Mouse (Mus musculus): ENCODE data around the gene Banf2. TPM values are rescaled to one million over a fixed set of nuclear protein-coding genes. Genes with fewer than 3 reads are reported as not detected.

The Banf2 gene
- polyA plus RNA-seq, 1 experiment from 2014 or later: not detected

GRCm38 (mm10) chr2:144107374-144107773 lies 74.5 kb downstream of the Banf2 start:
- H3K9me3 ChIP-seq (ENCODE audit: control insufficient read depth): no peaks in the 10 kb centered on the region
- H3K27ac ChIP-seq (ENCODE audit: low read depth, low read length): peak overlapping the region; percentile 82
- H3K27me3 ChIP-seq (replicated peaks; ENCODE audit: control insufficient read depth, insufficient read depth, low read length): no peaks in the 10 kb centered on the region
- H3K36me3 ChIP-seq (ENCODE audit: control insufficient read depth, insufficient read depth): no peaks in the 10 kb centered on the region
- H3K9ac ChIP-seq (ENCODE audit: low read depth, low read length): no peak overlapping the region
- peak; percentile 89 for ATAC-seq
- H3K4me1 ChIP-seq (replicated peaks; ENCODE audit: control insufficient read depth, insufficient read depth, low read length): 0 out of 2 replicates have a peak, but pooled peaks cover 3% of the 10 kb centered on the region
- no peak for TF ChIP-seq CTCF (IDR thresholded peaks at IDR 0.05; ENCODE audit: low read depth)
- no peak overlapping the region for H3K4me3 ChIP-seq (ENCODE audit: low read depth, low read length)
- 70% methylated on average over 5 of the region's 5 CpGs for WGBS
- no peak overlapping the region for H3K4me2 ChIP-seq (replicated peaks; ENCODE audit: low read depth)

GRCm38 (mm10) chr2:144107810-144108209 lies 75.0 kb downstream of the Banf2 start:
- no peak for TF ChIP-seq CTCF (IDR thresholded peaks at IDR 0.05; ENCODE audit: low read depth)
- Histone ChIP-seq H3K4me1 (replicated peaks; ENCODE audit: control insufficient read depth, insufficient read depth, low read length) (0 out of 2 replicates have a peak, but pooled peaks cover 3% of the 10 kb centered on the region), H3K9me3 (ENCODE audit: control insufficient read depth) (no peaks in the 10 kb centered on the region), H3K4me3 (ENCODE audit: low read depth, low read length) (no peak overlapping the region), H3K36me3 (ENCODE audit: control insufficient read depth, insufficient read depth) (no peaks in the 10 kb centered on the region), H3K27me3 (replicated peaks; ENCODE audit: control insufficient read depth, insufficient read depth, low read length) (no peaks in the 10 kb centered on the region), H3K27ac (ENCODE audit: low read depth, low read length) (peak overlapping the region; percentile 82), H3K9ac (ENCODE audit: low read depth, low read length) (no peak overlapping the region), H3K4me2 (replicated peaks; ENCODE audit: low read depth) (no peak overlapping the region)
- WGBS: 53% methylated on average over 2 of the region's 2 CpGs
- peak; percentile 91 for ATAC-seq

DNA sequence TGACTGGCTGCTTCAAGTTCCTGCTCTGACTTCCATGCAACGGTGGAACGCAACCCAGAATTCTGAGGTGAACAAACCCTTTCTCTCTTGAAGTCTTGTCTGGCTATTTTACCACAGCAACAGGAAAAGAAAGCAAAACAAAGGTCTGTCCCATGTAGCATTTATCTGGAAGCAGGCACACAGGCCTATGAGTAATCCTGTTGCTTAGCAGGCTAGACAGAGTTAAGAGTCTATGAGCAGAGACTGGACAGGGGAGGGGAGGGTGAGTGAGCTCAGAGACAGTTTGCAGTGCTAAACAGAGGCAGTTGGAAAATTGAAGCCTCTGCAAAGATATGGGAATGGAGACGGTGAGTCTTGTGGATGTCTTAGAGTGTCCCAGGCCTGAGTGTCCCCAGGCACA lies 75.5 kb downstream of the Banf2 start:
- WGBS: 70% methylated on average over 3 of the region's 3 CpGs
- H3K9ac ChIP-seq (ENCODE audit: low read depth, low read length): no peak overlapping the region

GRCm38 (mm10) chr2:144111966-144112365 lies 79.1 kb downstream of the Banf2 start:
- Histone ChIP-seq H3K9ac (ENCODE audit: low read depth, low read length) (no peak overlapping the region), H3K36me3 (ENCODE audit: control insufficient read depth, insufficient read depth) (no peaks in the 10 kb centered on the region), H3K4me2 (replicated peaks; ENCODE audit: low read depth) (no peak overlapping the region), H3K9me3 (ENCODE audit: control insufficient read depth) (no peaks in the 10 kb centered on the region), H3K4me3 (ENCODE audit: low read depth, low read length) (no peak overlapping the region), H3K27ac (ENCODE audit: low read depth, low read length) (no peak overlapping the region), H3K4me1 (replicated peaks; ENCODE audit: control insufficient read depth, insufficient read depth, low read length) (0 out of 2 replicates have a peak, but pooled peaks cover 3% of the 10 kb centered on the region), H3K27me3 (replicated peaks; ENCODE audit: control insufficient read depth, insufficient read depth, low read length) (no peaks in the 10 kb centered on the region)
- no peak for ATAC-seq
- no peak for TF ChIP-seq CTCF (IDR thresholded peaks at IDR 0.05; ENCODE audit: low read depth)
- WGBS: 75% methylated on average over 7 of the region's 7 CpGs

More for the DNA sequence above, 75.5 kb downstream of the Banf2 start:
- no peak for TF ChIP-seq CTCF (IDR thresholded peaks at IDR 0.05; ENCODE audit: low read depth)
- Histone ChIP-seq H3K27me3 (replicated peaks; ENCODE audit: control insufficient read depth, insufficient read depth, low read length) (no peaks in the 10 kb centered on the region), H3K36me3 (ENCODE audit: control insufficient read depth, insufficient read depth) (no peaks in the 10 kb centered on the region), H3K4me2 (replicated peaks; ENCODE audit: low read depth) (no peak overlapping the region), H3K4me1 (replicated peaks; ENCODE audit: control insufficient read depth, insufficient read depth, low read length) (0 out of 2 replicates have a peak, but pooled peaks cover 3% of the 10 kb centered on the region), H3K9me3 (ENCODE audit: control insufficient read depth) (no peaks in the 10 kb centered on the region), H3K4me3 (ENCODE audit: low read depth, low read length) (no peak overlapping the region), H3K27ac (ENCODE audit: low read depth, low read length) (peak overlapping the region; percentile 82)
- ATAC-seq: peak; percentile 58

DNA sequence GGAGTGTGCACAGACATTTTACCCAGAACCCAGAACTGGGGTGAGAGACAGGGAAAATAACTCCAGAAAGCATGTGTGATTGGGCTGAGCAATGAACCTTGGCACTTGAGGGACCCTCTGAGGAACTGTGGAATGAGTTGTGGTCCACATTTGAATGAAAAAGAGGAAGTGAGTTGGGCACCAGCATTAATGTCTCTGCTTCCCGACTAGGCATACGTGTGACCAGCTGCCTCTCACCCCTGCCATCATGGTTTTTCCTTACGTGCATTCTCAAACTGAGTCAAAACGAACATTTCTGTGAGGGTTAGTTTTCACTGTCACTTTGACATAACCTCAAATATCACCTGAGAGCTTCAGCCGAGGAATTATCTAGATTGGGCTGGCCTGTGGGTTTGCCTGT lies 79.8 kb downstream of the Banf2 start:
- H3K4me3 ChIP-seq (ENCODE audit: low read depth, low read length): no peak overlapping the region
- ATAC-seq: no peak
- H3K27ac ChIP-seq (ENCODE audit: low read depth, low read length): no peak overlapping the region
- TF ChIP-seq CTCF (IDR thresholded peaks at IDR 0.05; ENCODE audit: low read depth): no peak
- no peak overlapping the region for H3K4me2 ChIP-seq (replicated peaks; ENCODE audit: low read depth)
- H3K36me3 ChIP-seq (ENCODE audit: control insufficient read depth, insufficient read depth): no peaks in the 10 kb centered on the region
- H3K27me3 ChIP-seq (replicated peaks; ENCODE audit: control insufficient read depth, insufficient read depth, low read length): no peaks in the 10 kb centered on the region
- H3K4me1 ChIP-seq (replicated peaks; ENCODE audit: control insufficient read depth, insufficient read depth, low read length): 0 out of 2 replicates have a peak, but pooled peaks cover 3% of the 10 kb centered on the region
- no peaks in the 10 kb centered on the region for H3K9me3 ChIP-seq (ENCODE audit: control insufficient read depth)
- H3K9ac ChIP-seq (ENCODE audit: low read depth, low read length): no peak overlapping the region
- 85% methylated on average over 5 of the region's 5 CpGs for WGBS

DNA sequence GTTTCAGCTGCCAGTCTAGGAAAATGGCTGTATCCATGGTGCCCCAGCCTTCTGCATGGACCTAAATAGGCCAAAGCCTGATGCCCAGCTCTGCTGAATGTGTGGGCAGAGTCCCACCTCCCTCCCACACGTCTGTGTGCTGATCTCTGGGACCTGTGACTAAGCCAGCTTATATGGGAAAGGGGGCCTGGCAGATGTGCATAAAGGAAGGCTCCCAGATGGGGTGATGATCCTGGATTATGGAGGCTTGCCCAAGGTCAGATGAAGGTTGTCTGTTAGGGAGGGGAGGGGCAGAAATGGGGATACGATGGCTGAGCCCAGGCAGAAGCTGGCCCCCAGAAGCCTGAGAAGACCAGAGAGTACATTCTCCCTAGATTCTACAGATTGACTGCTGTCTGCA lies 85.2 kb downstream of the Banf2 start:
- ATAC-seq: no peak
- no peak overlapping the region for H3K4me3 ChIP-seq (ENCODE audit: low read depth, low read length)
- H3K36me3 ChIP-seq (ENCODE audit: control insufficient read depth, insufficient read depth): no peaks in the 10 kb centered on the region
- no peaks in the 10 kb centered on the region for H3K4me1 ChIP-seq (replicated peaks; ENCODE audit: control insufficient read depth, insufficient read depth, low read length)
- H3K9ac ChIP-seq (ENCODE audit: low read depth, low read length): no peak overlapping the region
- H3K27me3 ChIP-seq (replicated peaks; ENCODE audit: control insufficient read depth, insufficient read depth, low read length): no peaks in the 10 kb centered on the region
- H3K27ac ChIP-seq (ENCODE audit: low read depth, low read length): no peak overlapping the region
- TF ChIP-seq CTCF (IDR thresholded peaks at IDR 0.05; ENCODE audit: low read depth): no peak
- 72% methylated on average over 2 of the region's 2 CpGs for WGBS
- no peak overlapping the region for H3K4me2 ChIP-seq (replicated peaks; ENCODE audit: low read depth)
- no peaks in the 10 kb centered on the region for H3K9me3 ChIP-seq (ENCODE audit: control insufficient read depth)

Data from intestine, postnatal 0 days (tissue).